Comparison of ENCODE assay signal across 19 mouse cellular contexts in the genomic region with DNA sequence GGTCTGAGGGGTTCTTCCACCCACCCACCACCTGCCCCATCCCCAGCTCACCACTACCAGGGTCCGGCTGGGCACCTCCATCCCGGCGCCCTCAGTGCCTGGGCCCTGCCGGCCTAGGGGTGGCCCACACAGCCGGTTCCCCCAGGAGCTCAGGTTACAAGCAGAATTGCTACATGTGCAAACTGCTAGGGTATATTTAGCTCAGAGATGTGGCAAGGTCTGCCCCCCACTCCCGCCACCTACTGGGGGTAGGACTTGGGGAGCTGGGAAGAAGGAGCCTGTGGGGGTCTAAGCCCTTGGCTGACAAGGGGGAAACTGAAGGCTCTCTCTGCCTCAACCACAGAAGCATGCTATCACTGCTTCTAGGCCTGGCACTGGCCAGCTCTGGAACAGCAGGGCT. TPM values are rescaled to one million over a fixed set of nuclear protein-coding genes. Genes with fewer than 3 reads are reported as not detected.
A peak's percentile ranks its signal among the peaks of the same experiment; 100 is the strongest.
DNase-seq lines count a peak whose midpoint lies in the region; ATAC-seq and TF ChIP-seq lines count a peak whose summit lies in the region.
"Had no signal": no experiment of that assay in that cellular context is flagged by ENCODE, and none has a peak within 500 bp of the region (broad histone marks: within the 10 kb centered on the region; RNA-seq: fewer than 3 reads in every experiment).

No protein-coding gene starts in this region.

- no peak overlapping the region for H3K27ac ChIP-seq in heart, embryonic 15.5 days
- H3K27ac ChIP-seq in neural tube, embryonic 13.5 days (replicated peaks) = no peak overlapping the region
- peak overlapping the region; percentile 96 for H3K27ac ChIP-seq in olfactory bulb, adult 2 months (ENCODE audit: insufficient read depth, low read depth, low read length)
- H3K27ac ChIP-seq: embryonic facial prominence, embryonic 13.5 days; heart, embryonic 13.5 days; hindbrain, embryonic 15.5 days; lung, embryonic 15.5 days had no signal

- no peaks in the 10 kb centered on the region for H3K27me3 ChIP-seq in heart, embryonic 15.5 days
- H3K27me3 ChIP-seq in neural tube, embryonic 13.5 days = no peaks in the 10 kb centered on the region
- H3K27me3 ChIP-seq: embryonic facial prominence, embryonic 13.5 days; hindbrain, embryonic 15.5 days; lung, embryonic 15.5 days had no signal

- TF ChIP-seq CTCF in olfactory bulb, adult 2 months (IDR thresholded peaks at IDR 0.05; ENCODE audit: insufficient read depth, low read depth, low read length) = no peak

- no peaks in the 10 kb centered on the region for H3K36me3 ChIP-seq in heart, embryonic 15.5 days
- H3K36me3 ChIP-seq in neural tube, embryonic 13.5 days = peaks cover 58% of the 10 kb centered on the region
- H3K36me3 ChIP-seq: G1E had no signal

- peak overlapping the region; percentile 38; the same call in 1 of the 2 replicates for H3K9ac ChIP-seq in heart, embryonic 15.5 days
- peak overlapping the region; percentile 41; the same call in 1 of the 2 replicates for H3K9ac ChIP-seq in neural tube, embryonic 13.5 days
- H3K9ac ChIP-seq: embryonic facial prominence, embryonic 13.5 days; heart, embryonic 13.5 days; hindbrain, embryonic 15.5 days; lung, embryonic 15.5 days had no signal

- no peak for DNase-seq in heart, adult 9 months (ENCODE audit: low spot score in 2 of 2)
- DNase-seq in neural tube, embryonic 10.5 days (ENCODE audit: extremely low spot score, low spot score) = no peak
- peak; percentile 69 for DNase-seq in gastrocnemius, postnatal 25 days
- no peak for DNase-seq in frontal cortex, postnatal 36 days (ENCODE audit: low spot score in 2 of 2)
- DNase-seq in layer of hippocampus, adult 18-20 months (ENCODE audit: low spot score in 2 of 2) = no peak
- DNase-seq: adrenal gland, postnatal 36 days; cerebellum, postnatal 25 days; kidney, adult 8-10 months; liver; right cerebral cortex, adult 18-20 months had no signal

- no peak for ATAC-seq in heart, embryonic 15.5 days (replicated peaks; ENCODE audit: insufficient number of reproducible peaks, insufficient read depth, low FRiP score, low read depth)
- no peak for ATAC-seq in neural tube, embryonic 13.5 days (ENCODE audit: low read depth)

- H3K4me1 ChIP-seq in heart, embryonic 15.5 days (replicated peaks) = peaks cover 33% of the 10 kb centered on the region
- H3K4me1 ChIP-seq in neural tube, embryonic 13.5 days (replicated peaks) = peaks cover 42% of the 10 kb centered on the region
- peaks cover 48% of the 10 kb centered on the region for H3K4me1 ChIP-seq in olfactory bulb, adult 2 months (ENCODE audit: control insufficient read depth, insufficient read depth, low read length)

- no peak overlapping the region for H3K4me3 ChIP-seq in heart, embryonic 15.5 days
- no peak overlapping the region for H3K4me3 ChIP-seq in neural tube, embryonic 13.5 days
- peak overlapping the region; percentile 20 for H3K4me3 ChIP-seq in olfactory bulb, adult 2 months (ENCODE audit: insufficient read depth, low read depth, low read length)
- H3K4me3 ChIP-seq: embryonic facial prominence, embryonic 13.5 days; heart, embryonic 13.5 days; hindbrain, embryonic 15.5 days; lung, embryonic 15.5 days had no signal

- H3K4me2 ChIP-seq in heart, embryonic 15.5 days = no peak overlapping the region
- H3K4me2 ChIP-seq in neural tube, embryonic 13.5 days = no peak overlapping the region
- H3K4me2 ChIP-seq: embryonic facial prominence, embryonic 13.5 days; heart, embryonic 13.5 days; hindbrain, embryonic 15.5 days; lung, embryonic 15.5 days had no signal

- no peaks in the 10 kb centered on the region for H3K9me3 ChIP-seq in heart, embryonic 15.5 days (replicated peaks)
- H3K9me3 ChIP-seq in neural tube, embryonic 13.5 days = no peaks in the 10 kb centered on the region
- H3K9me3 ChIP-seq: embryonic facial prominence, embryonic 13.5 days; G1E; heart, embryonic 13.5 days; hindbrain, embryonic 15.5 days; lung, embryonic 15.5 days had no signal

- 54% methylated on average over 6 of the region's 6 CpGs for WGBS in heart, embryonic 15.5 days
- 77% methylated on average over 6 of the region's 6 CpGs for WGBS in neural tube, embryonic 13.5 days
- 44% methylated on average over 6 of the region's 6 CpGs for WGBS in olfactory bulb, adult 2 months

- no peak for TF ChIP-seq POLR2A in olfactory bulb, adult 2 months (IDR thresholded peaks at IDR 0.05; ENCODE audit: insufficient read depth, low read depth, low read length)

RNA-seq across cellular contexts. Expression of a gene that starts 4.6 kb away (rescaled TPM):
- polyA plus RNA-seq in heart, embryonic 15.5 days (2015; fragmentation: Nextera tagmentation; extraction: Ambion mirVana) = 5.8 and 8.5 TPM in 2 replicates
- 50.0 and 52.1 TPM in 2 replicates for polyA plus RNA-seq in neural tube, embryonic 13.5 days (2015; fragmentation: Nextera tagmentation; extraction: Ambion mirVana)
- total RNA-seq in gastrocnemius, postnatal 25 days (2021) = 100 to 1,000 TPM; 212 to 259 TPM
- polyA plus RNA-seq in olfactory bulb, adult 2 months (2012; ENCODE audit: insufficient read depth, insufficient read length, low replicate concordance, missing spikeins) = not detected in 2 replicates
- total RNA-seq in layer of hippocampus, adult 18-20 months (2021) = 100 to 1,000 TPM; 148 to 155 TPM

RNA-seq across cellular contexts. Expression of a gene that starts 8.3 kb away (rescaled TPM):
- 601 and 668 TPM in 2 replicates for polyA plus RNA-seq in heart, embryonic 15.5 days (2015; fragmentation: Nextera tagmentation; extraction: Ambion mirVana)
- polyA plus RNA-seq in neural tube, embryonic 13.5 days (2015; fragmentation: Nextera tagmentation; extraction: Ambion mirVana) = 660 and 722 TPM in 2 replicates
- 100 to 1,000 TPM; 421 to 453 TPM for total RNA-seq in gastrocnemius, postnatal 25 days (2021)
- not detected in 2 replicates for polyA plus RNA-seq in olfactory bulb, adult 2 months (2012; ENCODE audit: insufficient read depth, insufficient read length, low replicate concordance, missing spikeins)
- 100 to 1,000 TPM; 601 to 664 TPM for total RNA-seq in layer of hippocampus, adult 18-20 months (2021)

RNA-seq across cellular contexts. Expression of a gene that starts 22.2 kb away (rescaled TPM):
- 3.8 and 6.9 TPM in 2 replicates for polyA plus RNA-seq in heart, embryonic 15.5 days (2015; fragmentation: Nextera tagmentation; extraction: Ambion mirVana)
- polyA plus RNA-seq in neural tube, embryonic 13.5 days (2015; fragmentation: Nextera tagmentation; extraction: Ambion mirVana) = 5.9 and 8.4 TPM in 2 replicates
- under 1 TPM in 1 of 2 experiments, not detected in 1; 0.27 TPM for total RNA-seq in gastrocnemius, postnatal 25 days (2021)
- 395 TPM in 1 of 2 replicates, not detected in the other for polyA plus RNA-seq in olfactory bulb, adult 2 months (2012; ENCODE audit: insufficient read depth, insufficient read length, low replicate concordance, missing spikeins)
- total RNA-seq in layer of hippocampus, adult 18-20 months (2021) = under 1 TPM; 0.76 to 0.94 TPM
- polyA plus RNA-seq: G1E had no signal

RNA-seq across cellular contexts. Expression of a gene that starts 32.0 kb away (rescaled TPM):
- 0.88 and 2.2 TPM in 2 replicates for polyA plus RNA-seq in heart, embryonic 15.5 days (2015; fragmentation: Nextera tagmentation; extraction: Ambion mirVana)
- polyA plus RNA-seq in neural tube, embryonic 13.5 days (2015; fragmentation: Nextera tagmentation; extraction: Ambion mirVana) = 0.71 and 0.74 TPM in 2 replicates
- total RNA-seq in gastrocnemius, postnatal 25 days (2021) = 1 to 10 TPM; 3.1 TPM
- not detected in 2 replicates for polyA plus RNA-seq in olfactory bulb, adult 2 months (2012; ENCODE audit: insufficient read depth, insufficient read length, low replicate concordance, missing spikeins)
- total RNA-seq in layer of hippocampus, adult 18-20 months (2021) = 10 to 100 TPM; 10.3 to 14.4 TPM

RNA-seq across cellular contexts. Expression of a gene that starts 35.0 kb away (rescaled TPM):
- 0.78 and 1.0 TPM in 2 replicates for polyA plus RNA-seq in heart, embryonic 15.5 days (2015; fragmentation: Nextera tagmentation; extraction: Ambion mirVana)
- 12.5 and 13.9 TPM in 2 replicates for polyA plus RNA-seq in neural tube, embryonic 13.5 days (2015; fragmentation: Nextera tagmentation; extraction: Ambion mirVana)
- total RNA-seq in gastrocnemius, postnatal 25 days (2021) = under 1 TPM in 1 of 2 experiments, not detected in 1; 0.13 TPM
- not detected in 2 replicates for polyA plus RNA-seq in olfactory bulb, adult 2 months (2012; ENCODE audit: insufficient read depth, insufficient read length, low replicate concordance, missing spikeins)
- 10 to 100 TPM; 45.7 to 55.2 TPM for total RNA-seq in layer of hippocampus, adult 18-20 months (2021)
- total RNA-seq: megakaryocyte-erythroid progenitor cell, adult 5-6 weeks had no signal
- polyA plus RNA-seq: G1E had no signal

Comparison
In these comparisons a context has a peak if more than half of its experiments do, and no peak if none do; other contexts are left out.
1. RNA of a gene that starts 8.3 kb away (polyA plus RNA-seq): 660 to 722 TPM in neural tube, embryonic 13.5 days and 601 to 668 TPM in heart, embryonic 15.5 days; not detected in olfactory bulb, adult 2 months; every median in the first group is over 100 times any median in the second.